In genomic region chr5:119805636-119806035, GRCm38 (mm10) we compare ENCODE assay signal across 20 mouse cellular contexts. TPM values are rescaled to one million over a fixed set of nuclear protein-coding genes. Genes with fewer than 3 reads are reported as not detected.
DNase-seq lines count a peak whose midpoint lies in the region; ATAC-seq and TF ChIP-seq lines count a peak whose summit lies in the region.
"Had no signal": no experiment of that assay in that cellular context is flagged by ENCODE, and none has a peak within 500 bp of the region (broad histone marks: within the 10 kb centered on the region; RNA-seq: fewer than 3 reads in every experiment).

No protein-coding gene starts in this region.

- intact Hi-C loops in heart, postnatal 14 days (cut with DNase I), result no loop called here

- peak overlapping the region; percentile 44 for H3K27ac ChIP-seq in heart, embryonic 12.5 days (ENCODE audit: poor library complexity, severe bottlenecking)
- peak overlapping the region; percentile 97 for H3K27ac ChIP-seq in lung, embryonic 14.5 days (ENCODE audit: low read depth)
- H3K27ac ChIP-seq in limb, embryonic 11.5 days (replicated peaks; ENCODE audit: low read depth, low read length), result peak overlapping the region; percentile 90
- no peak overlapping the region for H3K27ac ChIP-seq in kidney, embryonic 14.5 days (ENCODE audit: low read depth, low read length)
- H3K27ac ChIP-seq: hindbrain, embryonic 14.5 days; liver, embryonic 13.5 days; macrophage; midbrain, embryonic 15.5 days had no signal

- no peak for ATAC-seq in heart, embryonic 12.5 days (ENCODE audit: insufficient number of reproducible peaks, low FRiP score)
- no peak for ATAC-seq in lung, embryonic 14.5 days (ENCODE audit: insufficient read depth)
- ATAC-seq in limb, embryonic 11.5 days (ENCODE audit: insufficient number of reproducible peaks, low FRiP score, low TSS enrichment, low read depth), result no peak
- no peak for ATAC-seq in kidney, embryonic 14.5 days (ENCODE audit: low FRiP score, low TSS enrichment)
- ATAC-seq: intestine, embryonic 16.5 days; midbrain, embryonic 15.5 days had no signal

- DNase-seq in heart, postnatal 14 days, result no peak
- peak; percentile 66 for DNase-seq in lung, embryonic 14.5 days
- DNase-seq in lung, postnatal 14 days, result no peak
- peak; percentile 34 for DNase-seq in embryo, embryonic 11 days
- peak; percentile 58 for DNase-seq in limb, embryonic 11.5 days (ENCODE audit: low spot score)
- DNase-seq: adrenal gland, postnatal 14 days; B cell, adult 2 months; cerebellum, adult 11-12 months; cerebellum, postnatal 36 days; gastrocnemius, postnatal 25 days; liver, embryonic 13.5 days; thymus, adult 18-20 months had no signal

- peak overlapping the region; percentile 83 for H3K9ac ChIP-seq in heart, embryonic 12.5 days
- H3K9ac ChIP-seq in lung, embryonic 14.5 days, result peak overlapping the region; percentile 90
- H3K9ac ChIP-seq in limb, embryonic 11.5 days (ENCODE audit: low read length), result peak overlapping the region; percentile 93
- no peak overlapping the region for H3K9ac ChIP-seq in kidney, embryonic 14.5 days (ENCODE audit: low read depth, low read length)
- H3K9ac ChIP-seq: hindbrain, embryonic 14.5 days; liver, embryonic 13.5 days; midbrain, embryonic 15.5 days had no signal

- H3K4me1 ChIP-seq in heart, embryonic 12.5 days (replicated peaks), result peaks cover 12% of the 10 kb centered on the region
- peaks cover 6% of the 10 kb centered on the region; the same call in 1 of the 2 replicates for H3K4me1 ChIP-seq in lung, embryonic 14.5 days (ENCODE audit: insufficient read depth)
- H3K4me1 ChIP-seq in limb, embryonic 11.5 days (ENCODE audit: control insufficient read depth, insufficient read depth, low read length), result 0 out of 2 replicates have a peak, but pooled peaks cover 8% of the 10 kb centered on the region
- H3K4me1 ChIP-seq in kidney, embryonic 14.5 days (ENCODE audit: control insufficient read depth, insufficient read depth, low read length), result no peaks in the 10 kb centered on the region
- H3K4me1 ChIP-seq: liver, embryonic 13.5 days; midbrain, embryonic 15.5 days had no signal

- 0 out of 2 replicates have a peak, but pooled peaks cover 3% of the 10 kb centered on the region for H3K9me3 ChIP-seq in heart, embryonic 12.5 days (replicated peaks)
- no peaks in the 10 kb centered on the region for H3K9me3 ChIP-seq in lung, embryonic 14.5 days (ENCODE audit: low read depth, low read length)
- no peaks in the 10 kb centered on the region; the same call in 1 of the 2 replicates for H3K9me3 ChIP-seq in limb, embryonic 11.5 days (ENCODE audit: control insufficient read depth, low read length)
- H3K9me3 ChIP-seq in kidney, embryonic 14.5 days (ENCODE audit: control insufficient read depth, low read length), result no peaks in the 10 kb centered on the region
- H3K9me3 ChIP-seq: liver, embryonic 13.5 days; midbrain, embryonic 15.5 days had no signal

- peak overlapping the region; percentile 74 for H3K4me2 ChIP-seq in heart, embryonic 12.5 days
- peak overlapping the region; percentile 81 for H3K4me2 ChIP-seq in lung, embryonic 14.5 days
- H3K4me2 ChIP-seq in limb, embryonic 11.5 days (ENCODE audit: low read depth, severe bottlenecking), result peak overlapping the region; percentile 69
- no peak overlapping the region for H3K4me2 ChIP-seq in kidney, embryonic 14.5 days (replicated peaks; ENCODE audit: low read depth, low read length)
- H3K4me2 ChIP-seq: hindbrain, embryonic 14.5 days; liver, embryonic 13.5 days; midbrain, embryonic 15.5 days had no signal

- H3K4me3 ChIP-seq in heart, embryonic 12.5 days, result peak overlapping the region; percentile 49
- H3K4me3 ChIP-seq in lung, embryonic 14.5 days (ENCODE audit: low read depth, low read length), result peak overlapping the region; percentile 43
- H3K4me3 ChIP-seq in limb, embryonic 11.5 days (ENCODE audit: low read depth, low read length), result peak overlapping the region; percentile 41
- H3K4me3 ChIP-seq in kidney, embryonic 14.5 days (ENCODE audit: low read length), result no peak overlapping the region
- H3K4me3 ChIP-seq: liver, embryonic 13.5 days; midbrain, embryonic 15.5 days had no signal

- H3K36me3 ChIP-seq in heart, embryonic 12.5 days, result no peaks in the 10 kb centered on the region
- H3K36me3 ChIP-seq in lung, embryonic 14.5 days (ENCODE audit: insufficient read depth), result no peaks in the 10 kb centered on the region
- no peaks in the 10 kb centered on the region for H3K36me3 ChIP-seq in limb, embryonic 11.5 days (ENCODE audit: control insufficient read depth, insufficient read depth, low read length)
- no peaks in the 10 kb centered on the region for H3K36me3 ChIP-seq in kidney, embryonic 14.5 days (ENCODE audit: control insufficient read depth, insufficient read depth, low read length)
- H3K36me3 ChIP-seq: liver, embryonic 13.5 days; midbrain, embryonic 15.5 days had no signal

- WGBS in heart, embryonic 12.5 days, result 3% methylated on average over 5 of the region's 5 CpGs
- WGBS in lung, embryonic 14.5 days, result 0% methylated on average over 5 of the region's 5 CpGs
- WGBS in limb, embryonic 11.5 days, result under 1% methylated on average over 5 of the region's 5 CpGs
- 0% methylated on average over 5 of the region's 5 CpGs for WGBS in kidney, embryonic 14.5 days

- TF ChIP-seq CTCF in lung, embryonic 14.5 days (IDR thresholded peaks at IDR 0.05; ENCODE audit: low read depth), result no peak

- peaks cover 67% of the 10 kb centered on the region for H3K27me3 ChIP-seq in heart, embryonic 12.5 days (replicated peaks)
- H3K27me3 ChIP-seq in lung, embryonic 14.5 days (ENCODE audit: insufficient read depth, low read length), result peaks cover 78% of the 10 kb centered on the region
- peaks cover 78% of the 10 kb centered on the region for H3K27me3 ChIP-seq in limb, embryonic 11.5 days (ENCODE audit: control insufficient read depth, insufficient read depth, low read length)
- H3K27me3 ChIP-seq in kidney, embryonic 14.5 days (ENCODE audit: control insufficient read depth, insufficient read depth, low read length), result peaks cover 100% of the 10 kb centered on the region

RNA-seq across cellular contexts. Expression of gene Tbx5, which starts 26.8 kb away (rescaled TPM):
- polyA plus RNA-seq in heart, embryonic 12.5 days (2016; fragmentation: Nextera tagmentation; extraction: Ambion mirVana), result 42.6 and 45.6 TPM in 2 replicates
- 10 to 100 TPM; 18.9 to 36.8 TPM for total RNA-seq in heart, postnatal 14 days (2021)
- polyA plus RNA-seq in lung, embryonic 14.5 days (2014; fragmentation: Nextera tagmentation; extraction: Ambion mirVana), result 57.7 and 59.4 TPM in 2 replicates
- 34.3 and 40.5 TPM in 2 replicates for polyA plus RNA-seq in limb, embryonic 11.5 days (2014; fragmentation: Nextera tagmentation; extraction: Ambion mirVana)
- polyA plus RNA-seq in kidney, embryonic 14.5 days (2014; fragmentation: Nextera tagmentation; extraction: Ambion mirVana), result not detected in 2 replicates
- total RNA-seq: layer of hippocampus, postnatal 25 days; left cerebral cortex, postnatal 14 days had no signal
- polyA plus RNA-seq: intestine, embryonic 16.5 days; macrophage had no signal

Comparison
In these comparisons a context has a peak if more than half of its experiments do, and no peak if none do; other contexts are left out.
1. DNase-seq: peak in lung, embryonic 14.5 days (single experiment), embryo, embryonic 11 days (single experiment) and limb, embryonic 11.5 days (single experiment); none in heart, postnatal 14 days (0 of 2) and lung, postnatal 14 days (single experiment).
2. RNA of gene Tbx5, which starts 26.8 kb away (polyA plus RNA-seq): 57.7 to 59.4 TPM in lung, embryonic 14.5 days, 42.6 to 45.6 TPM in heart, embryonic 12.5 days and 34.3 to 40.5 TPM in limb, embryonic 11.5 days; not detected in kidney, embryonic 14.5 days; every median in the first group is over 10 times any median in the second.